Mouse (Mus musculus): Measurements from ENCODE around the gene Tubgcp5. TPM values are rescaled to one million over a fixed set of nuclear protein-coding genes. Genes with fewer than 3 reads are reported as not detected.

Tubgcp5 gene
- polyA plus RNA-seq, 1 experiment from 2014 or later: 30.5 TPM

GRCm38 (mm10) chr7:55874703-55875102 is 80.7 kb downstream of the Tubgcp5 start:
- Histone ChIP-seq H3K4me3 (ENCODE audit: low read depth, low read length) (no peak overlapping the region), H3K4me2 (replicated peaks; ENCODE audit: low read depth, low read length) (no peak overlapping the region), H3K9ac (ENCODE audit: low read depth, low read length) (no peak overlapping the region), H3K27ac (ENCODE audit: low read depth, low read length) (no peak overlapping the region), H3K4me1 (replicated peaks; ENCODE audit: control insufficient read depth, insufficient read depth, low read length) (no peaks in the 10 kb centered on the region), H3K27me3 (ENCODE audit: control insufficient read depth, insufficient read depth, low read length) (no peaks in the 10 kb centered on the region), H3K36me3 (ENCODE audit: control insufficient read depth, insufficient read depth, low read length) (peaks cover 6% of the 10 kb centered on the region; the same call in 1 of the 2 replicates), H3K9me3 (ENCODE audit: control insufficient read depth, low read length) (no peaks in the 10 kb centered on the region)
- ATAC-seq (ENCODE audit: low FRiP score) (no peak), DNase-seq (ENCODE audit: low spot score) (no peak)
- 88% methylated on average over 7 of the region's 7 CpGs for WGBS

GRCm38 (mm10) chr7:55877721-55878120 is 83.8 kb downstream of the Tubgcp5 start:
- no peak overlapping the region for H3K4me3 ChIP-seq (ENCODE audit: low read depth, low read length)
- H3K4me1 ChIP-seq (replicated peaks; ENCODE audit: control insufficient read depth, insufficient read depth, low read length): no peaks in the 10 kb centered on the region
- H3K36me3 ChIP-seq (ENCODE audit: control insufficient read depth, insufficient read depth, low read length): peaks cover 6% of the 10 kb centered on the region; the same call in 1 of the 2 replicates
- H3K4me2 ChIP-seq (replicated peaks; ENCODE audit: low read depth, low read length): no peak overlapping the region
- no peaks in the 10 kb centered on the region for H3K9me3 ChIP-seq (ENCODE audit: control insufficient read depth, low read length)
- no peak overlapping the region for H3K9ac ChIP-seq (ENCODE audit: low read depth, low read length)
- H3K27ac ChIP-seq (ENCODE audit: low read depth, low read length): no peak overlapping the region
- no peak for DNase-seq (ENCODE audit: low spot score)
- H3K27me3 ChIP-seq (ENCODE audit: control insufficient read depth, insufficient read depth, low read length): no peaks in the 10 kb centered on the region
- WGBS: 93% methylated on average over 10 of the region's 10 CpGs
- ATAC-seq (ENCODE audit: low FRiP score): no peak

DNA sequence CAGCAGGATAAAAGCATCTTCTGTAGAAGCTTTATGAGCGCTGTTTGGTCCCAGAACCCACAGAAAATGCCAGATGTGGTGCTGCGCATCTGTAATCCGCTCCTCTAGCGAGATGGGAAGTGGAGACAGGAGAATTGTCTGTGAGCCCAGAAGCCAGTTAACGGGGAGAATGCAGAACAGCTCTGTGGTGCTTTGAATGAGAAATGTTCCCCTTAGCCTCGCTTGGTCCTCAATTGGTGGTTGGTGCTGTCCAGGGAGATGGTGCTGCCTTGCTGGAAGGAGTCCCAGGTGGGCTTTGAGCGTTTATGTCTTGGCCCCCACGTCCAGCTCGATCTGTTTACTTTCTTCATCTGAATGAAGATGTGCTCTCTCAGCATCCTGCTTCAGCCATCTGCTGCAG is 86.9 kb downstream of the Tubgcp5 start:
- Histone ChIP-seq H3K9me3 (ENCODE audit: control insufficient read depth, low read length) (no peaks in the 10 kb centered on the region), H3K9ac (ENCODE audit: low read depth, low read length) (no peak overlapping the region), H3K4me2 (replicated peaks; ENCODE audit: low read depth, low read length) (no peak overlapping the region), H3K27me3 (ENCODE audit: control insufficient read depth, insufficient read depth, low read length) (no peaks in the 10 kb centered on the region), H3K4me3 (ENCODE audit: low read depth, low read length) (no peak overlapping the region), H3K4me1 (replicated peaks; ENCODE audit: control insufficient read depth, insufficient read depth, low read length) (no peaks in the 10 kb centered on the region), H3K27ac (ENCODE audit: low read depth, low read length) (no peak overlapping the region), H3K36me3 (ENCODE audit: control insufficient read depth, insufficient read depth, low read length) (peaks cover 6% of the 10 kb centered on the region; the same call in 1 of the 2 replicates)
- ATAC-seq (ENCODE audit: low FRiP score) (no peak), DNase-seq (ENCODE audit: low spot score) (no peak)
- WGBS: 91% methylated on average over 9 of the region's 9 CpGs

Other genes starting within 250 kb of the Tubgcp5 start
- gene Siglech, start 26.0 kb upstream of the Tubgcp5 start, polyA plus RNA-seq (2014; fragmentation: Nextera tagmentation; extraction: Ambion mirVana): 0.86 and 1.0 TPM in 2 replicates
- 80.7 and 80.9 TPM in 2 replicates for gene Cyfip1, start 47.6 kb downstream of the Tubgcp5 start, polyA plus RNA-seq (2014; fragmentation: Nextera tagmentation; extraction: Ambion mirVana)
- gene Nipa2, start 168.3 kb downstream of the Tubgcp5 start, polyA plus RNA-seq (2014; fragmentation: Nextera tagmentation; extraction: Ambion mirVana): 48.4 and 49.7 TPM in 2 replicates
- gene Nipa1, start 225.8 kb downstream of the Tubgcp5 start, polyA plus RNA-seq (2014; fragmentation: Nextera tagmentation; extraction: Ambion mirVana): 11.1 and 11.4 TPM in 2 replicates

Data from hindbrain, embryonic 11.5 days (tissue).